Mouse (Mus musculus) megakaryocyte-erythroid progenitor cell, adult 5-6 weeks (primary cell): ENCODE results near the gene 4930524J08Rik. TPM values are rescaled to one million over a fixed set of nuclear protein-coding genes. Genes with fewer than 3 reads are reported as not detected.

Experiments
- ATAC-seq: replicated peaks from 2 replicates; pipeline ENCODE4 v1.8.0; 2016; ENCODE audit warnings: mild to moderate bottlenecking, inconsistent platforms; ENCODE audit not compliant: severe bottlenecking, poor library complexity, low FRiP score, low TSS enrichment
- total RNA-seq, 2 experiments: library from RNA; stranded (forward) in 1 of 2; stranded (reverse) in 1 of 2; fragments of 200-1000, 215-1000 nt in 1 of 2; fragments of >200 nt in 1 of 2; fragmentation: Nextera tagmentation in 1 of 2; gene quantifications; 2 replicates each; pipeline ENCODE4 v1.2.3; 2014 to 2017

4930524J08Rik gene
- total RNA-seq, 2 experiments from 2014 or later = 2.8 to 6.2 TPM

DNA sequence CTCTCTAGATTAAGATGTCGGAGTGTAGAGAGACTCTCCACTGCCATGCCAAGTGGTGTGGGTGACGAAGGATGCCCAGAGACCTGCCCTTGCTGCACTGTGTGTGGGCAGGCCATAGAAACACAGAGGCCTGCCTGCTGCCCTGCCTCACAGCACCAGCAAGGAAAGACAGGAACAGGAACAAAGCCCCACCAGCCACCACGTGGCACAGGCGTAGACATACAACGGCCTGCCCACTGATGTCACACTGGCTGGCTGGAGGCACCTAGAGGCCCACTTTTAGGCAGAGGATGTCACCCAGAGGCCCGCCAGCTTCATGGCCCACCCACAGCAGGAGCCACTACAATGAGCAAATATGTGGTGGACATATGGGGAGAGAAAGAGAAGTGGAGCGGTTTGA lies 21.2 kb downstream of the 4930524J08Rik start:
- no peak for ATAC-seq

- no peak for ATAC-seq
Observed at GRCm38 (mm10) chr5:100000500-100000899, 21.6 kb downstream of the 4930524J08Rik start.

- ATAC-seq = 0 out of 2 replicates have a peak, but pooled peaks have one; percentile 21
Observed at GRCm38 (mm10) chr5:100003895-100004294, 25.0 kb downstream of the 4930524J08Rik start.

DNA sequence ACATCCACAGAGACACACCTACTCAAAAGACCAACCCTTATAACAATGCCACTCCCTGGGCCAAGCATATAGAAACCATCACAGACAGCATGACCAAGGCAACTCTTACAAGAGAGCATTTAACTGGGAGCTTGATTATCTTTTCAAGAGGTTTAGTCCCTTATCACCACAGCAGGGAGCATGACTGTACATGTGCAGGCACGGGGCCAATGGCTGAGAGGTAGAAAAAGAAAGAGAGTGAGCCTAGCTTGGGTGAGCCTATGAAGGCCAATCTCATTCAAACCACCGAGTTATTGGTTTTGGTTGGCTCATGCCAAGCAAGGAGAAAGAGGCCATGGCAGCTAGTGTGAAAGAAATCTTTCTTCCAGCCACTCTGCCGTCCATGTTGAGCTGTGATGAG lies 26.6 kb downstream of the 4930524J08Rik start:
- peak; percentile 85 for ATAC-seq

DNA sequence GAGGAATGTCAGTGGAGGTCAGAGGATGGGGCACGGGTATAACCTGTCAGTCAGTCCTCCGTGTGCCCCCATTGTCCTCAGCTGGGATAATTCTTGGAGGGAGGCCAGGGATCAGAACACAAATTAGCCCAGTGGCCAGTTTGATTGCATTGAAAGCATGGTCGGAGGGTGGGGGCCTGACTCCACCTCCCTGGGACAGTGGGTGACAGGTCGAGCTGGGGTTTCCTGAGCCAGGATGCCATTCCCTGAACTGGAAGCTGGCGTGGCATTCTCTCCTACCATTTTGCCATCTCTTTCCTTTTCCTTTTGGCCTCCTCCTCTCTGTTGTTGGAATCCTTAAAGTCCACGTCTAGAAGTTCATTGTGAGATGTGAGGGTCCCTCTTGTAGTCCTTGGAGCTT lies 27.0 kb downstream of the 4930524J08Rik start:
- ATAC-seq = no peak

DNA sequence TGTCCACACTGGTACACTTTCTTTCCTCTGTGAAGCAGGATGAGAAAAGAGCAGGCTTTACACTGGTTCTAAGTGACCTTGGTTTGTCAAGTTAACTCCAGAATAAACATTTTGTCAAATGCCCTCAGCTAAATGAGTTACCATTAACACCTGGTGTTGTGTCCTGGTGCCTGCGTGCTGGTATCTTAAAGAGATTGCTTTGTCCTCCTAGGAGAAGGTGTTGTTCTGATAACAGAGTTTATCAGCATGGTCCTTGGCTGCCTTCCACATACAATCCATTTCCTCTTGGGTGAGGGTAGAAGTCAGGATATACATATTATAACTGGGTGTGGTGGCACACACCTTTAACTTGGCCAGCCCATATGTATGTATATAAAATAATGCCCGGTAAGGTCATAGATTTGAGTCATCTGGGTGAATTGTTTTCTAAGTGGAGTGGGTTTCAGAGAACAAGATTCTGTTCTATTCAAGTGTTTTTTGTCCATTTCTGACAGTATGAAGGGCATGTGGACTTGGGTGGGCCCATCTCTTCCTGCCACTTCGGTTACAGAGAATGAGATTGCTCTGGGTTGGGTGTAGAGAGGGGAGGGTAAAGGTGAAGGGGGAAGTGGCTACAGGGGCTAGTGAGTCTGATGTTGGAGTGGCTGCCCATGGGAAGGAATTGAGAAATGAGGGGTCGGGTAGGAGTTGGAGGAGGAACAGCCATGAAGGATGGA lies 27.6 kb downstream of the 4930524J08Rik start:
- peak; percentile 61 for ATAC-seq

DNA sequence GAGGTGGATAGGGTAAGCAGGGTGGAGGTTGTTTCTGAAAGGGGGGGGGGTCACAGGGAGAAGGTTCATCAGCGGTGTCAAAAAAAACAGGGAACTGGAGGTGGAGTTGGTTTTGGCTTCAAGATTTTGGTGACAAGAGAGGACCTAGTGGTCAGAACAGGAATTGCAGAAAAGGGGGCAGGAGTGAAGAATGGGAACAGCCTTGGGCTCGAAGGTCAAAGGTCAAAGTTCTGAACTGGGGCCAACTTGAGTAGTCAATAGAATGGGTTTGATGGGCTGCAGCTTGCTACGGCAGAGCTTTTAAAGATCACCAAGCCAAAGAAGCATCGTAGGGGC lies 28.1 kb downstream of the 4930524J08Rik start:
- no peak for ATAC-seq

DNA sequence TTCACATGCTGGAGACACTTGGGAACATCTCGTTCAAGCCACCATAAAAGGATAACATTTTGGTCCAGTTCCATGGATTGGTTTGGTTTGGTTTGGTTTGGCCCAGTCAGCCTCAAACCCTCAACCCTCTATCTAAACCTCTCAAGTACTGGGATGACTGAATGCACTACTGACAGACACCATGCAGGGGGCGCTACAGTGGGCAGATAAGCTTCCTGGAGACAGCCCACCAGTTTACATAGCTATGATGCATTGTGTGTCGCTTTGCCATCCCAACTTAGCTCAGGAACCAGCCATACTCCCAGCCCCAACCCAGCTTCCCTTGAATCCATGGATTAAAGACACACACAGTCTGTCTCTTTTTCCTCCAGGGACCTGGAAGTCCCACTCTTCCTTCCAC lies 29.6 kb downstream of the 4930524J08Rik start:
- ATAC-seq = no peak

DNA sequence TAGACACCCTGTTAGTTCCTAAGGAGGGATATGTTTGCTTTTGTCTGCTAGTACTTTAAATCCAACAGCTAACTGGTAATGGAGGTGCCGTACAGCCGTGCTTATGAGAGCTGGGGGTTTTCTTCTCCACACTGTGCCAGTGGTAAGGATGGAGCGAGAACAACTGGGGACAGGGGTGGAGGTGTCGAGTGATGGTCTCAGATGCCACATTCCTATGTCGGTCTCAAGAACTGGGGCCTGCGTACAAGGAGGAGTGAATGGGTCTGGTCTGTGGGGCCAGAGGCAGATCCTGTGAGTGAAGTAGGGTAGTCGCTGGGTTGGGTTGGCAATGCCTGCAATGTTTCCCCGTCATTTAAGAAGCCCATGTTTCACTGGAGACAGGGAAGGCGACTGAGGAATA lies 33.7 kb downstream of the 4930524J08Rik start:
- 0 out of 2 replicates have a peak, but pooled peaks have one; percentile 26 for ATAC-seq

- peak; percentile 60 for ATAC-seq
Observed at GRCm38 (mm10) chr5:100020089-100020488, 41.2 kb downstream of the 4930524J08Rik start.

DNA sequence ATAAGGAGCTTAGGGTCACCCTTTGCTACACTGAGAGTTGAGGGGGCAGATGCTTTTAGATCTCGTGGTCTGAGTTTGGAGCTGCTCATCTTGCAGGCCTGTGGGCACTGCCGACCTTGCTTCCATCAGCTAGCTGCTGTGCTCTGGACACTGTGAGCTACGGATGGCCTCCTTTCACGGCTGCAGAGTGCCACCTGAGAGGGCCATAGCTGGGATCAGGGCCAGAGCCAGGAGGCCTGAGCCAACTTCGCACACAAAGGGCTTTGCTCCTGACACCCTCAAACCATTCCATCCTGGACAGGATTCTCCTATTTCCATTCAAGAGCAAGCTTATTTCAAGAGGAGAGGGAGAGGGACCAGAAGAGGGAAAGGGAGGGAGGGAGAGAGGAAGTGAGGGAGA lies 45.5 kb downstream of the 4930524J08Rik start:
- ATAC-seq = no peak

DNA sequence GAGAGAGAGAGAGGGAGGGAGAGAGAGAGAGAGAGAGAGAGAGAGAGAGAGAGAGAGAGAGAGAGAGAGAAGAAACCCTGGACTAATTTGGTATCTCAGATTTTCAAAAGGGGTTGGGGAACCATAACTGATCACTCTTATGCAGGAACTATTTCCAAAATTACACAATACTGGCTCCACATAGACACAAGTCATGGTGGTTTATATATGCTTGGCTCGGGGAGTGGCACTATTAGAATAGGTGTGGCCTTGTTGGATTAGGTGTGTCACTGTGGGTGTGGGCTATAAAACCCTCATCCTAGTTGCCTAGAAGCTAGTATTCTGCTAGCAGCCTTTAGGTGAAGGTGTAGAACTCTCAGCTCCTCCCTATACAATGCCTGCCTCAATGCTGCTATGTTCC lies 46.0 kb downstream of the 4930524J08Rik start:
- ATAC-seq = no peak

Other genes with a start within 250 kb of the 4930524J08Rik start
- 0.46 and 2.5 TPM in 2 replicates for gene Rasgef1b, start 250.0 kb upstream of the 4930524J08Rik start, total RNA-seq (2014; fragmentation: Nextera tagmentation)
- 2.6 and 3.2 TPM in 2 replicates for gene Rasgef1b, start 250.0 kb upstream of the 4930524J08Rik start, total RNA-seq (2017)
- not detected in 2 replicates for gene Vamp9, start 72.8 kb upstream of the 4930524J08Rik start, total RNA-seq (2014; fragmentation: Nextera tagmentation)
- gene Vamp9, start 72.8 kb upstream of the 4930524J08Rik start, total RNA-seq (2017) = not detected in 2 replicates
- 420 and 448 TPM in 2 replicates for gene Hnrnpd, start 123 bp upstream of the 4930524J08Rik start, total RNA-seq (2014; fragmentation: Nextera tagmentation)
- gene Hnrnpd, start 123 bp upstream of the 4930524J08Rik start, total RNA-seq (2017) = 177 and 197 TPM in 2 replicates
- 265 and 360 TPM in 2 replicates for gene Hnrnpdl, start 60.6 kb downstream of the 4930524J08Rik start, total RNA-seq (2014; fragmentation: Nextera tagmentation)
- gene Hnrnpdl, start 60.6 kb downstream of the 4930524J08Rik start, total RNA-seq (2017) = 553 and 613 TPM in 2 replicates
- 34.2 and 38.1 TPM in 2 replicates for gene Enoph1, start 60.9 kb downstream of the 4930524J08Rik start, total RNA-seq (2014; fragmentation: Nextera tagmentation)
- 30.1 and 39.3 TPM in 2 replicates for gene Enoph1, start 60.9 kb downstream of the 4930524J08Rik start, total RNA-seq (2017)
- gene Tmem150c, start 180.7 kb downstream of the 4930524J08Rik start, total RNA-seq (2014; fragmentation: Nextera tagmentation) = not detected in 2 replicates
- not detected in 2 replicates for gene Tmem150c, start 180.7 kb downstream of the 4930524J08Rik start, total RNA-seq (2017)